Mouse (Mus musculus) heart, postnatal 14 days (tissue): ENCODE data around the gene Galnt18. TPM values are rescaled to one million over a fixed set of nuclear protein-coding genes. Genes with fewer than 3 reads are reported as not detected.
A peak's percentile ranks its signal among the peaks of the same experiment; 100 is the strongest.

Experiments used
- DNase-seq, 2 experiments: peaks; one replicate each; pipeline ENCODE4 v3.0.0; 2021 to 2022
- intact Hi-C: fragments of 180-260 bp; cut with DNase I; formaldehyde crosslinking; loops from one replicate; pipeline ENCODE4 v1.15.1; 2025
- total RNA-seq, 2 experiments: library from RNA; stranded (reverse); gene quantifications; 2 replicates each; pipeline ENCODE4 v1.2.3; 2021

The Galnt18 gene
- total RNA-seq, 2 experiments from 2014 or later = 16.7 to 16.8 TPM

- intact Hi-C loops = no loop called here
- DNase-seq = peak in 1 of 2 experiments; percentile 28
These were observed 58.5 kb downstream of the Galnt18 start for GRCm38 (mm10) chr7:111721308-111721698.

DNA sequence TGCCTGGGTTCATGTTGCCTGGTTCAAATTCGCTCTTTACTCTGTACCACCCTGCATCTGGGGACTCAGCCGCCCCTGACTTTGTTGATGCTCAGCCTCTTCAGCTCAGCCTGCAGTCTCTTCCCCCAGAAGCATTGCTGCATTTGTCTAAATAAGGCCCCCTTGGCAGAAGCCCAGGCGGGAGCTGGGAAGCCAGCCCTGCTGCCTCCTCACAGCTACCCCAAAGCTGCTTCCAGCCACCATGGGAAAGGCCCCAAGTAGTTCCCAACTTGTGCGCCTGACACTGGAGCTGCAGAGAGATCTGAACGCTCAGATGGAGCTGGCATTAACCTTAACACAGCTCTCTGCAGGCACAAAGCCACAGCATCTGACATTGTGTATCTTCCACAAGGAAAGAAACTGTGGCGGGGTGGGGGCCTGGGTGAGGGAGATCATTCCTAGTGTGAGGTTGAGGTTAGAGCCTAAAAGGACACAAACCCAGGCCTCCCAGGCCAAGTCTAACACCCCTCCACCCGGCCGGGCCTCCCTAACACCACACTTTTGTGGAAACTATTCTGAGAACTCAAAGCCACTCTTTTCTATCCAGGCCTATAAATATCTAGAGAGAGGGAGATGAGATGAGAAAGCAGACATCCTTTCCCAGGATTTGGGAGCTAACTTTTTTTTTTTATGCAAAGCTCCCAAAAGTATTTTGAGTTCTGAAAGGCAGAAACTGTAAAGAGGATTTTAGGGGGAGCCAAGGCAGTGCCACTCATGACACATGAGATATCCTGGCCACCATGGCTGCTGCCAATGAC is 59.1 kb downstream of the Galnt18 start:
- intact Hi-C loops = no loop called here
- DNase-seq = peak; percentile 64 to 68

GRCm38 (mm10) chr7:111718900-111719299 is 60.9 kb downstream of the Galnt18 start:
- intact Hi-C loops = no loop called here
- DNase-seq = peak; percentile 10 to 24

- intact Hi-C loops = no loop called here
- DNase-seq = no peak
These were observed 65.0 kb downstream of the Galnt18 start for GRCm38 (mm10) chr7:111714639-111715360.

GRCm38 (mm10) chr7:111713828-111714600 is 65.8 kb downstream of the Galnt18 start:
- no peak for DNase-seq
- intact Hi-C loops = no loop called here

DNA sequence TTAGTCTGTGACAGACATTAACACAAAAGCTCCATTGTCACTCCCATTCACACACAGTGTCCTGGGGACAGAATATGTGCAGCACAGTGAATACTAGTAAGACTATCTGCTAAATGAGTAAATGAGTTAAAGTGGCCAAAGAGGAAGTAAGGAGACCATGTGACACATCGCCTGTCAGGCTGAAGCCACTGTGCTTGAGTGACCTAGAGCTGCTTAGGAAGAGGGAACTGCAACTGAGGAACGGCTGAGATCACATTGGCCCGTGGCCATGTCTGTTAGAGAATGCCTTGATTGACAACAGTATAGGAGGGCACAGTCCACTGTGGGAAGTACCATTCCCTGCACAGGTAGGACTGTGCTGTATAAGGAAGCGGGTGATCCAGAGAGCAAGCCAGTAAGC is 67.0 kb downstream of the Galnt18 start:
- no peak for DNase-seq
- intact Hi-C loops = no loop called here

DNA sequence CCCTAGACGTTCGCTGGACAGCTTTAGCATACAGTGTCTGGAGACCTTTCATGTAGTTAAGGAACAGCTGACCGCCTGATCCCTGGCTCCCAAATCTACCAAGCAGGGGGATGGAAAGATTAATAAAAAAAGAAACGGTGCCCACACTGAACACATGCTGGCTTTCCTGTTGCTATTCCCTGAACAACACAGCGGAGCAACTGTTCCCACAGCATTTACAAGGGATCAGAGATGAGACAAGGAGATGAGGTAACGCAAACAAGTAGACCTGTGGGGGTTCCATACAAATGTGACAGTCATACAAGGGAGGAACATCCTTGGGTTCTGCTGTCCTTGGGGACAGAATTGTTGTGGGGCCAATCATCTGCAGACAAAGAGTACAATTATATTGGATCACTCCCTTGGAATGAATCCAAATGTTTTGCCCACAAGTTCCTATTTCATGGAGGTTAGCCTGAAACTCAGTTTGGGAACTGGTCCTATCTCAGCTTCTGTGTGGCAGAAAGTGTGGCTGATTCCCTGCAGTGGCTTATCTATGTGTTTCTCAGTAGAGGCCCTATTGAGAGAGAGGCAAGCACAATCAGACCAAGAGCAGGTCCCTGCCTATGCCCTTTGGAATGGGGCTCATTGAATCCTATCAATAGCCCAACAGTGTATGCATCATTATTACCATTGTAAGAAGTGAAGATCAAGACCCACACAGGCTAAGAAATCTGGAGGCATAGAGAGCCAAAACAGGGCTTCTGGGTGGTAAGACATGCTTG is 68.5 kb downstream of the Galnt18 start:
- intact Hi-C loops = no loop called here
- no peak for DNase-seq

GRCm38 (mm10) chr7:111710311-111710710 is 69.5 kb downstream of the Galnt18 start:
- DNase-seq = no peak
- intact Hi-C loops = no loop called here

- intact Hi-C loops = no loop called here
- no peak for DNase-seq
These were observed 71.2 kb downstream of the Galnt18 start for GRCm38 (mm10) chr7:111708563-111708962.

DNA sequence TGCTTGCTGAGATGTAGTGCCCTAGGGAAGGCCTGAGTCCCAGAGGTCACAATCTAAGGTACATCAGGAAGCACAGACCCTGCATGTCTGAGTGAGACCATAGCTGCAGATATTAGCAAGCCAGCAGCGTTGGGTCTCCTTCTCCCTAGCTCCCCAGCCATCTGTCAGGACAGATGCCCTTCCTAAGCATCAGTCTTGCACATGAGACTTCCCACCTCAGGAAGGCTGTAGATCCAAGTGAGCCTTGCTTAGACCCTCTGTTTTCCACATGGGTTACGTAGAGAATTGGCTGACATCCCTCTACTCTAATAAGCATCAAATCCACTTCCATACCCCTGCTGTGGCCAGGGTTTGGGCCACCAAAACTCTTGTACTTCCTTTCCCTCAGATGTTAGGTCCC is 76.8 kb downstream of the Galnt18 start:
- intact Hi-C loops = no loop called here
- DNase-seq = no peak

DNA sequence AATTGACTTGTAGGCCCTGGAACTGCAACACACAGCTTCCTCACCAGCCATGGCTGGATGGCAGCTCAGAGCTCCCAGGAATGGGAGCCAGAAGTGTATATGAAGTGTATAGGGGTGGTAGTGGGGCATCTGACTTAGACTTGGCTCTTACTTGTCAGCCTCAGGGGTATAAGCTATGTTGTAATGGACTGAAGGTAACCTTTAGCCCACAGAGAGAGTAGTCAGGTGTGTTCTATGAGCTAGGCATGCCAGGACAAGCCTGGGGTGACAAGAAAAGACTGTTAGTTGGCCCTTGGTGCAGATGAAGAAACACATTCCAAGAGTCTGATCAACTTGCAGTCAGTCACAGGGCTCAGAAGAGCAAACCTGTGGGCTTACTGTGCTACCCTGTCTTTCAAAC is 78.0 kb downstream of the Galnt18 start:
- DNase-seq = no peak
- intact Hi-C loops = no loop called here

GRCm38 (mm10) chr7:111699446-111699845 is 80.3 kb downstream of the Galnt18 start:
- intact Hi-C loops = no loop called here
- DNase-seq = no peak

- DNase-seq = no peak
- intact Hi-C loops = no loop called here
These were observed 83.6 kb downstream of the Galnt18 start for GRCm38 (mm10) chr7:111696226-111696625.

DNA sequence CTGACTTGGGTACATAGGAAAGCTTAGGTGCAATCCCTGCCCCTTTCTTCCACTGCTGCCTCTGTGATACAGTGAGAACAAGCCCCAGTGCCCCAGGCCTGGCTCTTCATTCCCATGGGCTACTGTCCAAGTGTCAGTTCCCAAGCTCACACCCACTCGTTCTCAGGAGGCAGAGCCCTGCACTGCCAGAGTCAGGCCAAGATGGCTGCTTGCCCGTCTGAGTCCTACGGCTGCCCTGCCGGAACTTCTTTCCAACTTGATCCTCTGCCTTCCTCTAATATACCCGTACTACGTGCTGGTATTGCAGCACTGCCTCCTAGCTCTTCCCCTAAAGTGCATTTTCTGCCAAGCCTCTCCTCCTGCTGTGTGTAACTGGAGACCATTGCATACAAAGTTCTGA is 85.5 kb downstream of the Galnt18 start:
- intact Hi-C loops = loop anchor here (1.0 kb wide), 2 partner anchors 12 to 86 kb away; no protein-coding TSS in a partner anchor
- DNase-seq = peak; percentile 71 to 86

DNA sequence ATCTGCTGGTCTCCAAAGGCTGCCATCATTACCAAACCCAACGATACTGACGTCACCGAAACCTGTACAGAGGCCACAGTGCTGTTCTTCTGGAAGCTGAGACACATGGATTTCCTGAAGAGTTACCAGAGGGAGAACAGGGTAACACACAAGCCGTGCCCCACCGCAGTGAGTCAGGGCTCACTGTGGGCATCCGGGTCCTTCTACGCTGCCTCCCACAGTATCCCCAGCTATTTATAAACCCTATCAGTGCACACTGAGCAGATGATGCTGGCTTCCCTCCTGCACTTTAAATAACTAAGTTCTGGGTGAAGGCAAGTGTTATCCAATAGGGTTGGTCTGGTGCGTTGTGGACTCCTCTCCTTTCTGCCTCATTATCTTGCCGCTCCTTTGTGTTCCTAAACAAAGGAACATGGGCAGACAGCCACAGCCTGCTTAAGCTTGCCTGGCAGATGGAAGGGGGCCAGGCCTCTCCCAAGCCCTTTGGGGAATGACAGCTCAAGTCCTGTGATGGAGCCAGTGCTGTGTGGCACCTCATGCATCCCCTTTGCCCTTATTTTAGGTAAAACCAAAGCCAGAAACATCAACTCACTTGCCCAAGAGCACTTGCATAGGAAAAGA is 87.0 kb downstream of the Galnt18 start:
- intact Hi-C loops = no loop called here
- DNase-seq = peak; percentile 73 to 82

- intact Hi-C loops = no loop called here
- DNase-seq = no peak
These were observed 99.7 kb downstream of the Galnt18 start for GRCm38 (mm10) chr7:111680108-111680507.

- intact Hi-C loops = no loop called here
- DNase-seq = no peak
These were observed 103.3 kb downstream of the Galnt18 start for GRCm38 (mm10) chr7:111676483-111676882.

- intact Hi-C loops = no loop called here
- DNase-seq = no peak
These were observed 107.3 kb downstream of the Galnt18 start for GRCm38 (mm10) chr7:111672467-111672866.

- DNase-seq = no peak
- intact Hi-C loops = no loop called here
These were observed 116.4 kb downstream of the Galnt18 start for GRCm38 (mm10) chr7:111663139-111664073.
